Mouse (Mus musculus) limb, embryonic 14.5 days (tissue): ENCODE results near the gene Lmbr1l. TPM values are rescaled to one million over a fixed set of nuclear protein-coding genes. Genes with fewer than 3 reads are reported as not detected.

Source experiments
- ATAC-seq: fragments of 200-750 bp; cut with Nextera tagmentation; 2 replicates; pipeline ENCODE4 v1.8.0; 2017; ENCODE audit warnings: low read depth, moderate number of reproducible peaks, moderate TSS enrichment; ENCODE audit not compliant: low FRiP score
- DNase-seq: peaks from one replicate; pipeline ENCODE4 v3.0.0-alpha.2; 2015; ENCODE audit warnings: low spot score
- H3K27ac ChIP-seq: fragments of 300-500 bp; sonication (generic); replicated peaks from 2 replicates; pipeline ENCODE4 v1.5.1; 2014; ENCODE audit warnings: low read depth, mild to moderate bottlenecking, low read length, moderate library complexity, mixed read lengths
- H3K27me3 ChIP-seq: fragments of 300-500 bp; sonication (generic); 2 replicates; pipeline ENCODE4 v1.6.1; 2014; ENCODE audit warnings: low read length, mixed read lengths; ENCODE audit not compliant: control insufficient read depth, insufficient read depth
- H3K36me3 ChIP-seq: fragments of 300-500 bp; sonication (generic); 2 replicates; pipeline ENCODE4 v1.6.1; 2014; ENCODE audit warnings: mild to moderate bottlenecking, low read length, moderate library complexity, mixed read lengths; ENCODE audit not compliant: control insufficient read depth, insufficient read depth
- H3K4me1 ChIP-seq: fragments of 300-500 bp; sonication (generic); 2 replicates; pipeline ENCODE4 v1.6.1; 2014; ENCODE audit warnings: antibody characterized with exemption, low read length, mixed read lengths; ENCODE audit not compliant: control insufficient read depth, insufficient read depth
- H3K4me2 ChIP-seq: fragments of 300-500 bp; sonication (generic); replicated peaks from 2 replicates; pipeline ENCODE4 v1.6.1; 2014; ENCODE audit warnings: low read depth, mild to moderate bottlenecking, low read length, moderate library complexity; ENCODE audit not compliant: severe bottlenecking
- H3K4me3 ChIP-seq: fragments of 300-500 bp; sonication (generic); replicated peaks from 2 replicates; pipeline ENCODE4 v1.5.1; 2014; ENCODE audit warnings: low read length
- H3K9ac ChIP-seq: fragments of 300-500 bp; sonication (generic); 2 replicates; pipeline ENCODE4 v1.6.1; 2014; ENCODE audit warnings: mild to moderate bottlenecking, low read depth, low read length, moderate library complexity; ENCODE audit not compliant: severe bottlenecking
- H3K9me3 ChIP-seq: fragments of 300-500 bp; sonication (generic); 2 replicates; pipeline ENCODE4 v1.6.1; 2016; ENCODE audit warnings: low read length; ENCODE audit not compliant: control insufficient read depth
- POLR2A ChIP-seq: fragments of 200-500 bp; IDR thresholded peaks from 2 replicates; pipeline ENCODE4 v1.8.0; 2012; ENCODE audit warnings: inconsistent platforms, mild to moderate bottlenecking, moderate library complexity, borderline replicate concordance; ENCODE audit not compliant: insufficient read depth, insufficient read length; ENCODE audit errors: extremely low read depth
- WGBS: fragments of 180-500 bp; shearing (Covaris S2); extraction: QIAGEN DNeasy Blood & Tissue Kit; methylation state at CpG from one replicate; pipeline ENCODE4 v1.1.7; 2014; 5-methylcytosine and 5-hydroxymethylcytosine counted together
- polyA plus RNA-seq, 2 experiments: library from polyadenylated mRNA; depleted of rRNA in 1 of 2; stranded (reverse) in 1 of 2; unstranded in 1 of 2; fragments of >200 nt; fragmentation: Nextera tagmentation in 1 of 2; extraction: Ambion mirVana in 1 of 2; gene quantifications; 2 replicates each; pipeline versions ENCODE4 v1.2.1 to v1.2.3; 2012 to 2014

Gene Lmbr1l
- 66.8 and 145 TPM in 2 replicates for polyA plus RNA-seq (2012; rRNA removed)
- 5.5 and 7.8 TPM in 2 replicates for polyA plus RNA-seq (2014; fragmentation: Nextera tagmentation; extraction: Ambion mirVana)

DNA sequence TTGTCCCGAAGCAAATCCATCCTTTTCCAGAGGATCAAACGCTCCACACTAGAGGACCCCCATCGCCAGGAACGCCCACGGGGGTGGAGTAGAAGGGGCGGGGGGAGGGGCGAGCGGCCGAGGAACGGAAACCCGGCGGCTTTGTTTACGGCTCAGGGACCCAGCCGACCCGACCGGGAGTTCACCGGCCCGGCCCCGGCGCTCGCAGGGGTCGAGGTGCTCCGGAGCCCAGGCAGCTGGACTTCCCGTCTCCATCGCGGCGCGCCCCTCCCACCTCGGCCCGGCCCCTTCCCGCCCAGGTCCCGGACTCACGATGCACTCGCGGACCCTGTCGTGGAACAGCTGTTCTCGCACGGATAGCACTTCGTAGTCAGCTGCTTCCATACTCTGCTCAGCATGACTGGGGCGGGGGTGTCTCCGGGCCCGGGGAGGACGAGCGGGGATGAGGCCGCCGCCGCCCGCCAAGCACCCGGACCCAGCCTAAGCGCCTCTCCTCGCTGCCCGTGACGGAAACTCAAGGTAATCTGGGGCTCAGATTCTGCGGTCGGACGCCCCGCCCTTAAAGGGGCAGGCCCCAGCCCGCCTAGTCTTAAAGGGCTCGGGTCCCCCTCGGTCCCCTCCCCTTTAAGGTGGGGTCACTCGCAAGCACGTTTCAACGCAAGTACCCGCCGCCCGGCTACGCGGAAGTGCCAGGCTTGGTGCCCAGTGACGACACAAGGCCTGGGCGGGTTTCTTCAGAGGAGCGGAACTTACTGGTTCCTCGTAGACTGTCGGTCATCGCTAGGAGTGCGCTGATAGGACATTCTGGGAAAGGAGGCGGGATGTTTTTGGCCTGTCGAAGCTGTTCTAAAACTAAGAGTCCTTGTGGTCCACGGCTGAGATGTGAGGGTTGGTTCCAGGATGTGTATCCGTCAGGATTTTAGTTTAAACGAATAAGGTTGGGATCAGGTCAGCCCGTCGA, at the start of gene Lmbr1l:
Gene Lmbr1l, minus strand, starts transcription at position 694 of the 961 bp plus-strand sequence.
- Histone ChIP-seq H3K9ac (peak within 1 kb of the TSS; percentile 91), H3K9me3 (no peaks in the 10 kb centered on the region), H3K27ac (peak within 1 kb of the TSS; percentile 96), H3K36me3 (peaks cover 5% of the 10 kb centered on the region), H3K27me3 (no peaks in the 10 kb centered on the region), H3K4me3 (peak within 1 kb of the TSS; percentile 94), H3K4me1 (peaks cover 14% of the 10 kb centered on the region; the same call in 1 of the 2 replicates), H3K4me2 (peak within 1 kb of the TSS; percentile 79)
- WGBS, result 3% methylated on average over 70 of the region's 82 CpGs
- ATAC-seq, result peak; percentile 97
- peak; percentile 38; the same call in 1 of the 2 replicates for TF ChIP-seq POLR2A
- peak; percentile 99 for DNase-seq

DNA sequence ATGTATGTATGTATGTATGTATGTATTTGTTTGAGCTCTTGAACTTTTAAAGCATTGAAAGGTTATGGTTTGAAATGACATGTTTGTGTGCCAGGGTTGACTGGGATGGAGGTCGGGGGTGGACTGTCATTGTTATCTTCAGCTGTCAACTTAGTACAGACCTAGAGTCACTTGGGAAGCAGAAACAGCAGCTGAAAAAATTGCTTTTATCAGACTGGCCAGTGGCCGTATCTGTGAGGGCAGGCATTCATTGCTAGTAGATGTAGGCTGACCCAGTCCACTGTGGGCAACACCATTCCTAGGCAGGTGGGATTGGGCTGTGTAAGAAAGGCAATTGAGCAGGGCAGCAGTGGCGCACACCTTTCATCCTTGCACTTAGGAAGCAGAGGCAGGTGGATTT, 41.5 kb upstream of the Lmbr1l start:
- WGBS, result 85% methylated on average over 3 of the region's 3 CpGs
- TF ChIP-seq POLR2A, result no peak
- H3K36me3 ChIP-seq, result no peaks in the 10 kb centered on the region
- DNase-seq (no peak), ATAC-seq (no peak)
- no peak overlapping the region for H3K27ac ChIP-seq
- H3K4me2 ChIP-seq, result no peak overlapping the region
- peaks cover 4% of the 10 kb centered on the region for H3K4me1 ChIP-seq
- H3K9me3 ChIP-seq, result no peaks in the 10 kb centered on the region
- no peaks in the 10 kb centered on the region for H3K27me3 ChIP-seq
- no peak overlapping the region for H3K4me3 ChIP-seq
- no peak overlapping the region for H3K9ac ChIP-seq

DNA sequence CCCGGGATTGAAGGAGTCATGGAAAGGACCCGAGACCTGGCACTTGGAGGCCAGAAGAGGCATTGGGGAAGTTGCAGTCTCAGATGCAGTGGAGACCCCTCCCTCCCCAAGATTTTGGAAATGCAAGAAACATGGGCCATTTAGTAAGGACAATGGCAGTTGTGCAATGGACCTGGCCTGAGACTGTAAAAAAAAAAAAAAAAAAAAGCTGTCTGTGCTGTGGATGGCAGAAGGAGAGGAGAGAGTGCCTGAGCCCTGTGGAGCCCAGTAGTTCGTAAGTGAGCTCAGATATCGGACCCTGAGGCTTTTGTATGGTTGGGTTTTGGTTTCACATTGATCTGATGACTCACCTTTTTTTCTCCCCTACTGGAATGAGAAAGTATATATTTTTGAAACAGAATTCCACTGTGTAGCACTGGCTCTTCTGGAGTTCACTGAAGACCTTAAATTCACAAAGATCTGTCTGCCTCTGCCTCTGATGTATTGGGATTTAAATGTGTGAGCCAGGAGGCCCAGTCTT, 40.9 kb upstream of the Lmbr1l start:
- Histone ChIP-seq H3K36me3 (no peaks in the 10 kb centered on the region), H3K4me3 (no peak overlapping the region), H3K4me1 (peaks cover 8% of the 10 kb centered on the region), H3K9ac (no peak overlapping the region), H3K9me3 (no peaks in the 10 kb centered on the region), H3K27ac (no peak overlapping the region), H3K4me2 (no peak overlapping the region), H3K27me3 (no peaks in the 10 kb centered on the region)
- DNase-seq, result no peak
- WGBS, result 88% methylated on average over 4 of the region's 4 CpGs
- ATAC-seq, result no peak
- no peak for TF ChIP-seq POLR2A

DNA sequence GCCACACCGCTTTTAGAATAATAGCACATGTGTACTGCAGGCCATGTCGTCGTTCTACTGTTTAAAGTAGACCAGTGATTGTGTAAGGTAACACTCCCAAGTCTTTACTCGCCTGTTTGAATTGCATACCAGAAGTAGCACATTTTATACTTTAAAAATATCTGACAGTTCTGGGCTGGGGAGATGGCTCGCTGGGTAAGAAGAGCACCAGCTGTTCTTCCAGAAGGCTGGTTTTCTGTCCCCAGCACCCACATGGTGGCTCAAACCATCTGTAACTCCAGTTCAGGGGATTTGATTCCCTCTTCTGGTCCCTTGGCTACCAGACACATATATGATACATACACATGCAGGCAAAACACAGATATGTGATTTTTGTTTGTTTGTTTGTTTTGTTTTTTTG, 39.4 kb upstream of the Lmbr1l start:
- Histone ChIP-seq H3K36me3 (no peaks in the 10 kb centered on the region), H3K9me3 (no peaks in the 10 kb centered on the region), H3K4me1 (peaks cover 9% of the 10 kb centered on the region), H3K27ac (no peak overlapping the region), H3K4me3 (no peak overlapping the region), H3K4me2 (no peak overlapping the region), H3K27me3 (no peaks in the 10 kb centered on the region), H3K9ac (no peak overlapping the region)
- TF ChIP-seq POLR2A, result no peak
- DNase-seq, result no peak
- ATAC-seq, result no peak
- 74% methylated on average over 5 of the region's 5 CpGs for WGBS

DNA sequence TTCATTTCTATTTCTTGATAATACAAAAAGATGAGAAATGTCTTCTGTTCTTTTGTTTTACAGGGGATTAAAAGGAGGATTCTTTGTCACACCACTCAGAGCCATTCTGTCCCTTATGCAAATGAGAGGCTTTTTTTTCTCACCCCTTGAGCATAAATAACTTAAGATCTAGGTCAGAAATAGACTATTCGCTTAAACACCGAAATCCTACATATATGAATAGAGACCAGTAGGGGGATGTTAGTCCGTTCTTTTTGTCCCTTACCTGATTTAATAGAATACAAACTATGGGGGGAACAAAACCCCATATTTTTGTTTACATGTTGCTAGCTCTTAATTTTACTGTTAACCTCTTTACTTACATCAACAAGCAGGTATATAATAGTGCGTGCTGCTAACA, 38.0 kb upstream of the Lmbr1l start:
- Histone ChIP-seq H3K9ac (no peak overlapping the region), H3K27me3 (no peaks in the 10 kb centered on the region), H3K9me3 (no peaks in the 10 kb centered on the region), H3K27ac (no peak overlapping the region), H3K4me1 (peaks cover 12% of the 10 kb centered on the region), H3K36me3 (peaks cover 6% of the 10 kb centered on the region; the same call in 1 of the 2 replicates), H3K4me3 (no peak overlapping the region), H3K4me2 (no peak overlapping the region)
- TF ChIP-seq POLR2A, result no peak
- 93% methylated on average over 4 of the region's 4 CpGs for WGBS
- ATAC-seq, result no peak
- no peak for DNase-seq
